Mouse (Mus musculus) ES-Bruce4 (cell line): ENCODE results near the gene Abcc4.

Source experiments
- CTCF ChIP-seq: IDR thresholded peaks from one replicate; pipeline ENCODE4 v1.8.1; 2011; ENCODE audit warnings: low read depth, low read length
- EP300 ChIP-seq: IDR thresholded peaks from 2 replicates; pipeline ENCODE4 v1.6.1; 2011; ENCODE audit warnings: low read depth, low read length; ENCODE audit not compliant: insufficient read depth
- POLR2A ChIP-seq: IDR thresholded peaks from one replicate; pipeline ENCODE4 v1.8.1; 2011; ENCODE audit warnings: low read length; ENCODE audit not compliant: insufficient read depth

DNA sequence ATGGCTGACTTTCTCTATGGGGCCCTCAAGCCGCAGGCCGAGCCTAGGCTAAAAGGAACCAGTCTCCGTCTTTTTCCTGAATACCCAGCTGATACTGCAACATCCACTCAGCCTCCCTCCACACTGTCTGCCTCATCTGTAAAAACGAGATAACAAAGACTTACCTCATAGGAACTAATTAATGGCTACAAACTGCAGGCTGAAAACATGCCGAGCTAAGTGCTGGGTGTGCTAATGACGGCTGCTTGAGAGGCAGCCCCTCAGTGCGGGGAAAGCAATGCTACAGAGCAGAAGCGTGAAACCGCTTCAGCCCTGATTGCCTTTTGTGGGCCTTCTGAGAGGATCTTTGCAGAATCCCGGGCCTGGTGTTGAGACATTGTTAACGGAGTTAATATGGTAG, 219.7 kb downstream of the Abcc4 start:
- TF ChIP-seq CTCF (no peak), POLR2A (no peak), EP300 (no peak)
